Mouse (Mus musculus) urinary bladder, postnatal 25 days (tissue): ENCODE measurements around the gene Agap2.
A peak's percentile ranks its signal among the peaks of the same experiment; 100 is the strongest.
"Not testable (repeated sequence)": the region's sequence is repeated elsewhere in the genome, so short reads cannot be mapped to it uniquely, and the experiment has no call there.

Experiments
- DNase-seq: peaks from one replicate; pipeline ENCODE4 v3.0.0; 2022; ENCODE audit warnings: low spot score

Gene Agap2

DNA sequence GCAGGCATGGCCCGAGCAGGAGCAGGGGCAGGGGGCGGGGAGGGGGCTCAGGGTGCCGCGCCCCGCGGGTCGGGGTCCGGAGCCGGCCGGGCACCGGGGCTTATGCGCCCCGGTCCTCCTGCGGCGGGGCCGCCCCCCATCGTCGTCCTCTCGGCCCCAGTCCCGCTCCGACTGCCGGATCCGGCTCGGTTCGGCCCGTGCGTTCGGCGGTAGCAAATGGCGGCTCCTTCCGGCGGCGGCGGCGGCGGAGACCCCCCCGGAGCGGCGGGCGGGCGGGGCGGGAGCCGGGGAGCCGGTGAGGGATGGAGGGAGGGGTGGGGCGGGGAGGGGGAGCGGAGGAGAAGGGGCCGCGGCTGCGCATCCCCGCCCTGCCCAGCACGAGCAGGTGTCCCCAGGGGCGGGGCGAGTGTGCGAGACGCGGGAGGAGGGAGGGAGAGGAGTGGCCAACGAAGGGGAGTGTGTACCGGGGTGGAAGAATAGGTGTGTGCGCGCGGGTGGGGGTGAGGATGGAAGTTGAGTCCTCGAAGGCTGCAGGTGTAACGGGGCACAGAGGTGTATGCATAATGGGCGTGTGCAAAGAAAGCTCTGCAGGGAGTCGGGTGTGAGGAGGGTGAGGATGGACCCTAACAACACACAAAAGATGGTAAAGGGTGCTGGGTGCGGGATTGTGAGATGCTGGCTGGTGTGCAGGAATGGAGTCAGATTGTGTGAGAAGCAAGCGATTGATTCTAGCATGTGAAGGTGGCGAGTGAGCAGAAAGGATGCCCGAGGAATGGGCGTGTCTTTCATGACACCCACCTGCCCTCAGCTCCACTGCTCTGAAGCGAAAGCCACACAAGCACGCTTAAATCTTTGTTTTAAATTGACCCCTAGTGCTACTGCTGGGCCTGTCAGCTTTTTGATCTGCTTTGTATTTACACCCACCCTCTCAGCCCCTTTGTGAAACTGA, 14.8 kb upstream of the Agap2 start, which contains the start of gene March9:
Gene March9 (minus strand): TSS at position 217 of the 949 bp plus-strand sequence.
- peak; percentile 54 for DNase-seq

- no peak for DNase-seq
These were observed 14.0 kb upstream of the Agap2 start for GRCm38 (mm10) chr10:127061085-127061484.

- no peak for DNase-seq
These were observed 13.6 kb upstream of the Agap2 start for GRCm38 (mm10) chr10:127061513-127061912.

DNA sequence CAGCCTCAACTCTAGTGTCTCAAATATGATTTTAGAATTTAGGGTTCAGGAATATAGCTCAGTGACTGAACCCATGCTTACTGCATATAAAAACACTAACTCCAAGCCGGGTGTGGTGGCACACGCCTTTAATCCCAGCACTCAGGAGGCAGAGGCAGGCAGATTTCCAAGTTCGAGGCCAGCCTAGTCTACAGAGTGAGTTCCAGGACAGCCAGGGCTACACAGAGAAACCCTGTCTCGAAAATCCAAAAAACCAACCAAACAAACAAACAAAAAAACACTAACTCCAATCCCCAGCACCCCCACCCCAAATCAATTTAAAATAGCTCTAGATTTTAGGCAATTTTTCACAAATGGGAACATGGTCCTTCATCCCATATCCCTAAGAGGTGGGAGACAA, 13.0 kb upstream of the Agap2 start:
- DNase-seq = not testable (repeated sequence)

DNA sequence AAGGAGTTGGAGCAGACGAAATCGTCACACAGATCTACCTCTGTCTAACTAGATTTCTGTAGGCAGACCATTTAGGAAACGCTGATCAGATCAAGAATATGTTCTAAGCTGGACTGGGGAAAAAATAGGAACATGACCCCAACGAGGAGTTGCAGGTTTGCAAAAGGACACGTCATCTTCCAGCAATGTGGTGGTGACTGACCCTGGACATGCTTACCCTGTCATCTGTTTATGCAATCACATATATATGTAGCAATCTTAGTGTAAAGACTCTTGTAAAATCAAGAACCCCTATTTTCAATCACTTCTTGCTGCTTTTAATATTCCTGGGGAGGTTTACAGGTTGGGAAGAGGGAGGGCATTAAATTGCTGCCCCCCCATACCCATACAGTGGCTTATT, 12.6 kb upstream of the Agap2 start:
- DNase-seq = no peak

- DNase-seq = peak; percentile 98
These were observed 11.7 kb upstream of the Agap2 start, which contains the start of gene Cdk4 for GRCm38 (mm10) chr10:127063239-127063872. TSS of gene Cdk4 (plus strand) at chr10:127063534.

GRCm38 (mm10) chr10:127063913-127064870, 10.9 kb upstream of the Agap2 start:
- DNase-seq = no peak

GRCm38 (mm10) chr10:127065981-127066380, 9.1 kb upstream of the Agap2 start:
- DNase-seq = no peak

DNA sequence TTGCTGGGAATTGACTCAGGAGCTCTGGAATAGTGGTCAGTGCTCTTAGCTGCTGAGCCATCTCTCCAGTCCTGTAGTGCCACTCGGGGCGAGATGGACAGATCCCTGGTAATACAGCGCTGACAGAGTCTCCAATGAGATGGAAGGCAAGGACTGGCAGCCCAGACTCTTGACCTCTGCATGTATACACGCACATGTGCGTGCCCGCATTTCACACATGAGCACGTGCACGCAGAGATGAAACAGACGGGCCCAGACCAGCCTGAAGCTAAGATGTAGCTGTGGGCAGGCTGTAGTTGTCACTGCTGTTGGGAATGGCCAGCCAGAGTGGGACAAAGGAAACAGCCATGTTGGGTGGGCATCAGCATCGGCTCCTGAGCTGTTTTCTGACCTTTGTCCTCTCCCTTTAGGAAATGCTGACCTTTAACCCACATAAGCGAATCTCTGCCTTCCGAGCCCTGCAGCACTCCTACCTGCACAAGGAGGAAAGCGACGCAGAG, 8.5 kb upstream of the Agap2 start:
- no peak for DNase-seq

GRCm38 (mm10) chr10:127068360-127069038, 6.6 kb upstream of the Agap2 start:
- no peak for DNase-seq

DNA sequence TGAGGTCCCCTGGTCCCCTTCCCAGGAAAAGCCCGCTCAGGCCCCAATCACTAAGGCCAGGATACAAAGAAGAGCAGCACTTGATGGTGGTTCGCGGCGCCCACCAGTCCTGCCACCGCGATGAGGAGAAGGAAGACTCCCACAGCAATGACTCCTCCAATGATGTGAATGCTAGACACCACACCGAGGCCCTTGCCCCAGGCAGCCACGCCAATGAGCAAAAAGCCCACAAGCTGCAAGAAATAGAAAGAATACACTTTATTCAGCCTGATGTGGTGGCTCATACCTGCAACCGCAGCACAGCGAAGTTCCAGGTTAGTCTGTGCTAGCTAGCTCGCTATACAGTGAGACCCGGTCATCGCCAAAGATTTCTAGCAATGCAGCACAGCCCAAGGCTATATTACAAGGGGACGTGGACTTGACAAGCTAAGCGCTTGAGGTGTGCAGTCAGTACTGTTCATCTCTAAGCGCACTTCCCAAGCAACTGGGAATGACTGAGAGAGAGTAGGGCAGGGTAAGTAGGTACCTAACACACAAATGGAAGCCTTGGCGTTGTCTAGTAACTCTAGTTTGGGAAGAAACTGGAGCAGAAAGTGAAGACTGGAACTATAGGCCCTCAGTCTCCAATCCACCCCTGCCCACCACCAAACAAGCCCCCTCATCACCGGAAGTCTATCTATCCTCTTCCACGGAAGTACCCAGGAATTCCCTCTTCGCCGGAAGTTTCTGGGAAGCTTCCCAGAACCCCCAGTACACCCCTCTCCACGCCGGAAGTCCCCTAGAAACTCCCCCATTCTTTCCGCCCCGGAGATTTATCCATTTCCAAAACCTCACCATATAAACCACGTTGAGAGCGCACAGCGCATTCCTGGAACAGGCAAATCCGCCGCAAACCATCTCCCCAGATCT, 5.5 kb upstream of the Agap2 start:
- no peak for DNase-seq

DNA sequence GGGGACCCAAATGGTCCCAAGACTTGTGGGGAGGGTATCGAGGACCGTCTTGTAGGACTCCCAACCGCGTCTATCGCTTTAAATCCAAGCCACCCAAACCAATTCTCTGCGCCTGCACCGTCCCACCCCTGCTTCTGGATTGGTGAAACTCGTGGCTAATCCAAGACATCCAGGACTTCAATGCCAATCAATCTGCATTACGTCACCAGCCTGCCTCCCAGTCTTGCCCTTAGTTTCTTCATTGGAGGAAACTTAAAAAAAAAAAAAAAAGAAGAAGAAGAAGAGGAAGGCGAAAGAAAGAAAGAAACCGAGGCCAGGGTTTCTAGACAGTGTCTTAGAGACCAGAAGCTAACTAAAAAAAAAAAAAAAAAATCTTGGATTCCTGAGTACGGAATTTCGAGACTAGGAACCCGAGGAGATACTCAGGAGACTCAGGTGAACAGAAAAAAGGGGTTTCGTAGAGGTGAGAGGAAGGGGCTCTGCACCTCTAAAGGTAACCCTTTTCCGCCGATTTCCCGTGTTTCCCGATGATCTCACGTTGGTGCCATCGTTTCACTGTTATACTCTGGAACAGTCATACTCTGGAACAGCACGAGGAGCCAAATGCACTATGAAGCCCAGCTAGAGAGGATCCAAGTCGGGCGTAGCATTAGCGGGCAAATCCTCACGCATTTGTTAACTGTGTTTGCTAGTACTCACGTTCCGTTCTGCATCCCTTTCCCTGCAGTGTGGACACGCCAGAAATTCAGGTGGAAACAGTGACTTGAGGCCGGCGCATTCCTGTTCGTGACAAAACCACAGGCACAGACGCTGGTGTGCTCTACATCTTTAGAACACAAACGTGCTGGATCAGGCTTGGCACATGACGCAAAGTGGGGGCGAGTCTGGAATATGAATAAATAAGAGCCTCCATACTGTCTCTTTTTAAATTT, 4.6 kb upstream of the Agap2 start, which contains the start of gene Tspan31:
Gene Tspan31 (minus strand): TSS at position 75 of the 932 bp plus-strand sequence.
- DNase-seq = peak; percentile 74

GRCm38 (mm10) chr10:127071203-127071602, 3.9 kb upstream of the Agap2 start:
- no peak for DNase-seq

DNA sequence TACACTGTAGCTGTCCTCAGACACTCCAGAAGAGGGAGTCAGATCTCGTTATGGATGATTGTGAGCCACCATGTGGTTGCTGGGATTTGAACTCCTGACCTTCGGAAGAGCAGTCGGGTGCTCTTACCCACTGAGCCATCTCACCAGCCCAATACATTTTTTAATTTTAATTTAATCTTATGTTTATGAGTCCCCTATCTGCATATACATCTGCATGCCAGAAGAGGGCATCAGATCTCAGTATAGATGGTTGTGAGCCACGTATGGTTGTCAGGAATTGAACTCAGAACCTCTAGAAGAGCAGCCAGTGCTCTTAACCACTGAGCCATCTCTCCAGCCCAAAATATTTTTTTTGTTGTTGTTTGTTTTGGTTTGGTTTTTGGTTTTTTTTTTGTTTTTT, 2.8 kb upstream of the Agap2 start:
- not testable (repeated sequence) for DNase-seq

- DNase-seq = not testable (repeated sequence)
These were observed 2.1 kb upstream of the Agap2 start for GRCm38 (mm10) chr10:127072969-127073368.

- no peak for DNase-seq
These were observed 1.1 kb upstream of the Agap2 start for GRCm38 (mm10) chr10:127073981-127074380.

DNA sequence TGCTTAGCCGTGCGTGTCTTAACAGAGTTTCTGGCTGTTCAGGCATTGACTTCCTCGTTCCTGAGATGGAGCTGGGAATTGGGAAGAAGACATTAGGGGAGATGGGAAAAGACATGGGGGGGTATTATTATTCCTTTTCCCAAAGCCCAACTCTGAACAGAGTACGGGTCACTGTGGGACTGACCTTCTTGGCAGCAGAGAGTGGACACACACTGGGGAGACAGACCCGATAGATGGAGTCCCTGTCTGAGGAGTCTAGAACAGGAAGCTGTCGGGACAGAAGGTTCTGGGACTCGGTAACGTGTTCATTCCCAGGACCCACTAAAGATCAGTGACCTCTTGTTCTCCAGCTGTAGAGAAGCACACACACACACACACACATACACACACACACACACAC, 567 bp downstream of the Agap2 start:
- DNase-seq = no peak

GRCm38 (mm10) chr10:127076082-127076481, 998 bp downstream of the Agap2 start:
- DNase-seq = no peak

- no peak for DNase-seq
These were observed 2.4 kb downstream of the Agap2 start for GRCm38 (mm10) chr10:127077515-127077914.
